Comparison of ENCODE assay signal across 16 mouse cellular contexts in genomic region chr6:37951306-37951705, GRCm38 (mm10).
DNase-seq lines count a peak whose midpoint lies in the region.
"Had no signal": no experiment of that assay in that cellular context is flagged by ENCODE, and none has a peak within 500 bp of the region (broad histone marks: within the 10 kb centered on the region; RNA-seq: fewer than 3 reads in every experiment).

No protein-coding gene starts in this region.

- peak; percentile 16 for DNase-seq in heart, adult 11 months
- DNase-seq in heart, adult 18-20 months = no peak
- DNase-seq in R1 (ENCODE audit: low read depth, low spot score) = peak; percentile 68
- no peak for DNase-seq in frontal cortex, postnatal 10 days (ENCODE audit: low spot score in 2 of 2)
- no peak for DNase-seq in T-cell, adult 2 months (ENCODE audit: low spot score)
- DNase-seq: adrenal gland, adult 2 months; adrenal gland, postnatal 10 days; adrenal gland, postnatal 25 days; B cell, adult 2 months; cerebellum, adult 11 months; cerebellum, adult 18-20 months; cerebellum, adult 8-10 months; cerebellum, adult 9-11 months; cerebellum, postnatal 14 days; cerebellum, postnatal 36 days; embryo, embryonic 11 days had no signal

Comparison
In these comparisons a context has a peak if more than half of its experiments do, and no peak if none do; other contexts are left out.
1. DNase-seq: peak in heart, adult 11 months (single experiment) and R1 (single experiment); none in heart, adult 18-20 months (0 of 2), frontal cortex, postnatal 10 days (0 of 2) and T-cell, adult 2 months (single experiment).